Mouse (Mus musculus) brain, embryonic 14.5 days (tissue): ENCODE results near the gene Slc51b.

Source experiments
- CTCF ChIP-seq: fragments of 200-500 bp; IDR thresholded peaks from 2 replicates; pipeline ENCODE4 v1.5.1; 2012; ENCODE audit warnings: inconsistent platforms, mild to moderate bottlenecking, moderate library complexity, borderline replicate concordance; ENCODE audit not compliant: insufficient read depth, insufficient read length; ENCODE audit errors: extremely low read depth
- POLR2A ChIP-seq: fragments of 200-500 bp; IDR thresholded peaks from 2 replicates; pipeline ENCODE4 v1.6.1; 2012; ENCODE audit warnings: mild to moderate bottlenecking, inconsistent platforms, borderline replicate concordance; ENCODE audit not compliant: poor library complexity, insufficient read depth, insufficient read length, severe bottlenecking; ENCODE audit errors: extremely low read depth

DNA sequence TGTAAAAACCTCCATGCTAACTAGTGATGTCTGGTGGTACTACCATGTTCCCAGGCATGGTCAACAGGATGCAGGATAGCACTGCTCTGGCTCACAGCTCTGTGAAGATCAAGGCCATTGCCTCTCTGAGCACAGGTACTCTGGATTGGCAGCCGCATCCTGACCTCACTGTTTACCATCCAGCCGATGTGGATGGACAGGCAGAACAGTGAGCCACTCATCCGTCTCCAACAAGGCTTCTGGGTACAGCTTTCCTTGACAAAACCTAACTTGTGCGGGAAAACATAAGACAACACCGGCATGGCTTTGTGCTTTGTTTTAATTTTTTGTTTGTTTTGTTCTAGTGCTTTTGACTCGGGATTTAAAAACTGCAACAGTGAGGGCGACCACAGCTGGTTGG lies 57.0 kb downstream of the Slc51b start:
- no peak for TF ChIP-seq POLR2A
- TF ChIP-seq CTCF = no peak
